Mouse (Mus musculus) neutrophil, adult 5-6 weeks (primary cell): ENCODE results near the gene 3300002I08Rik. TPM values are rescaled to one million over a fixed set of nuclear protein-coding genes. Genes with fewer than 3 reads are reported as not detected.
A peak's percentile ranks its signal among the peaks of the same experiment; 100 is the strongest.
"Not testable (repeated sequence)": the region's sequence is repeated elsewhere in the genome, so short reads cannot be mapped to it uniquely, and the experiment has no call there.

ENCODE experiments used
- ATAC-seq: fragments of 151-379, 151-347 bp; 2 replicates; pipeline ENCODE4 v1.8.0; 2017; ENCODE audit warnings: mild to moderate bottlenecking, moderate TSS enrichment; ENCODE audit not compliant: insufficient number of reproducible peaks, poor library complexity, low FRiP score, severe bottlenecking; ENCODE audit errors: extremely low read depth
- total RNA-seq: library from RNA; stranded (forward); fragments of 200-1000 nt; gene quantifications from 2 replicates; pipeline ENCODE4 v1.2.3, GENCODE M21; 2017

3300002I08Rik gene
- total RNA-seq = 10.7 and 15.1 TPM in 2 replicates

- peak; percentile 95 for ATAC-seq
Measured at GRCm38 (mm10) chr2:150362113-150362877, at the start of gene 3300002I08Rik. Gene 3300002I08Rik (minus strand): TSS chr2:150362765.

- not testable (repeated sequence) for ATAC-seq
Measured at GRCm38 (mm10) chr2:150412146-150412545, 49.6 kb upstream of the 3300002I08Rik start.

GRCm38 (mm10) chr2:150390198-150390597 lies 27.6 kb upstream of the 3300002I08Rik start:
- peak; percentile 67 for ATAC-seq

- not testable (repeated sequence) for ATAC-seq
Measured at GRCm38 (mm10) chr2:150385553-150386106, 23.1 kb upstream of the 3300002I08Rik start.

- ATAC-seq = peak; percentile 36; the same call in 1 of the 2 replicates
Measured at GRCm38 (mm10) chr2:150362878-150363229, 289 bp upstream of the 3300002I08Rik start.

GRCm38 (mm10) chr2:150357136-150357535 lies 5.4 kb downstream of the 3300002I08Rik start:
- ATAC-seq = not testable (repeated sequence)

GRCm38 (mm10) chr2:150323402-150323801 lies 39.2 kb downstream of the 3300002I08Rik start, which contains the start of gene Gm10130:
Gene Gm10130 (plus strand): TSS chr2:150323702.
- no peak for ATAC-seq

GRCm38 (mm10) chr2:150318973-150319372 lies 43.6 kb downstream of the 3300002I08Rik start:
- ATAC-seq = no peak

GRCm38 (mm10) chr2:150316140-150316539 lies 46.4 kb downstream of the 3300002I08Rik start:
- ATAC-seq = no peak

GRCm38 (mm10) chr2:150310952-150311884 lies 51.3 kb downstream of the 3300002I08Rik start:
- peak; percentile 85 for ATAC-seq

- ATAC-seq = peak; percentile 62; the same call in 1 of the 2 replicates
Measured at GRCm38 (mm10) chr2:150307183-150307773, 55.3 kb downstream of the 3300002I08Rik start.

- no peak for ATAC-seq
Measured at GRCm38 (mm10) chr2:150299096-150299495, 63.5 kb downstream of the 3300002I08Rik start.

GRCm38 (mm10) chr2:150293669-150294068 lies 68.9 kb downstream of the 3300002I08Rik start:
- ATAC-seq = no peak

Other genes with a start within 250 kb of the 3300002I08Rik start
- gene Zfp120, start 226.1 kb downstream of the 3300002I08Rik start, total RNA-seq = 19.3 and 23.0 TPM in 2 replicates
- not detected in 2 replicates for gene Gm10770, start 183.1 kb downstream of the 3300002I08Rik start, total RNA-seq
- 0.47 TPM in 1 of 2 replicates, not detected in the other for gene Gm14139, start 181.0 kb downstream of the 3300002I08Rik start, total RNA-seq
- 1.7 and 3.4 TPM in 2 replicates for gene Zfp937, start 144.7 kb downstream of the 3300002I08Rik start, total RNA-seq
- gene Gm21994, start 107.2 kb downstream of the 3300002I08Rik start, total RNA-seq = 7.9 and 15.8 TPM in 2 replicates
- gene Gm14124, start 105.2 kb downstream of the 3300002I08Rik start, total RNA-seq = not detected in 2 replicates
- 17.0 and 23.9 TPM in 2 replicates for gene Gm10130, start 39.1 kb downstream of the 3300002I08Rik start, total RNA-seq
- 1.7 and 2.2 TPM in 2 replicates for gene Zfp442, start 88.7 kb upstream of the 3300002I08Rik start, total RNA-seq
- gene Zfp345, start 122.3 kb upstream of the 3300002I08Rik start, total RNA-seq = not detected in 2 replicates
- gene Cst7, start 207.7 kb upstream of the 3300002I08Rik start, total RNA-seq = 2.3 and 7.6 TPM in 2 replicates
- 23.9 and 25.6 TPM in 2 replicates for gene Apmap, start 245.8 kb upstream of the 3300002I08Rik start, total RNA-seq